Mouse (Mus musculus) small intestine, adult 2 months (tissue): ENCODE results near the gene Eftud2.
A peak's percentile ranks its signal among the peaks of the same experiment; 100 is the strongest.

ENCODE experiments used
- CTCF ChIP-seq: fragments of 200-500 bp; IDR thresholded peaks from 2 replicates; pipeline ENCODE4 v1.5.1; 2012; ENCODE audit warnings: low read depth, mild to moderate bottlenecking, control low read depth, inconsistent platforms, low read length, moderate library complexity, mixed read lengths; ENCODE audit not compliant: insufficient replicate concordance, insufficient read length; ENCODE audit errors: extremely low read depth
- POLR2A ChIP-seq: fragments of 200-500 bp; IDR thresholded peaks from 2 replicates; pipeline ENCODE4 v1.6.1; 2012; ENCODE audit warnings: low read depth, mild to moderate bottlenecking, control low read depth, inconsistent platforms, low read length, moderate library complexity

- TF ChIP-seq CTCF = peak; percentile 53; the same call in 1 of the 2 replicates
- no peak for TF ChIP-seq POLR2A
These were observed 28.9 kb downstream of the Eftud2 start for GRCm38 (mm10) chr11:102851883-102852282.
